Mouse (Mus musculus) intestine, postnatal 0 days (tissue): ENCODE measurements around the gene Ccdc85c. TPM values are rescaled to one million over a fixed set of nuclear protein-coding genes. Genes with fewer than 3 reads are reported as not detected.

Experiments used
- ATAC-seq: fragments of 200-750 bp; cut with Nextera tagmentation; 2 replicates; pipeline ENCODE4 v1.8.0; 2017; ENCODE audit warnings: mild to moderate bottlenecking, moderate TSS enrichment, moderate library complexity
- H3K27ac ChIP-seq: fragments of 300-500 bp; sonication (generic); 2 replicates; pipeline ENCODE4 v1.5.1; 2014; ENCODE audit warnings: mild to moderate bottlenecking, low read depth, low read length, moderate library complexity
- H3K27me3 ChIP-seq: fragments of 300-500 bp; sonication (generic); replicated peaks from 2 replicates; pipeline ENCODE4 v1.6.1; 2014; ENCODE audit warnings: low read length, mixed read lengths; ENCODE audit not compliant: control insufficient read depth, insufficient read depth
- H3K36me3 ChIP-seq: fragments of 300-500 bp; sonication (generic); 2 replicates; pipeline ENCODE4 v1.6.1; 2014; ENCODE audit warnings: mild to moderate bottlenecking, moderate library complexity; ENCODE audit not compliant: control insufficient read depth, insufficient read depth
- H3K4me1 ChIP-seq: fragments of 300-500 bp; sonication (generic); replicated peaks from 2 replicates; pipeline ENCODE4 v1.6.1; 2014; ENCODE audit warnings: antibody characterized with exemption, low read length, mixed read lengths; ENCODE audit not compliant: control insufficient read depth, insufficient read depth
- H3K4me2 ChIP-seq: fragments of 300-500 bp; sonication (generic); replicated peaks from 2 replicates; pipeline ENCODE4 v1.6.1; 2014; ENCODE audit warnings: low read depth, mild to moderate bottlenecking, moderate library complexity
- H3K4me3 ChIP-seq: fragments of 300-500 bp; sonication (generic); 2 replicates; pipeline ENCODE4 v1.5.1; 2014; ENCODE audit warnings: low read depth, low read length
- H3K9ac ChIP-seq: fragments of 300-500 bp; sonication (generic); 2 replicates; pipeline ENCODE4 v1.6.1; 2014; ENCODE audit warnings: mild to moderate bottlenecking, low read depth, low read length
- H3K9me3 ChIP-seq: fragments of 300-500 bp; sonication (generic); 2 replicates; pipeline ENCODE4 v1.6.1; 2016; ENCODE audit warnings: mixed run types; ENCODE audit not compliant: control insufficient read depth
- CTCF ChIP-seq: sonication (generic); IDR thresholded peaks from 2 replicates; pipeline ENCODE4 v1.5.1; 2016; ENCODE audit warnings: low read depth, mild to moderate bottlenecking, control low read depth, antibody characterized with exemption, moderate library complexity
- WGBS: fragments of 180-500 bp; shearing (Covaris S2); extraction: QIAGEN DNeasy Blood & Tissue Kit; methylation state at CpG from one replicate; pipeline ENCODE4 v1.1.7; 2014; 5-methylcytosine and 5-hydroxymethylcytosine counted together
- polyA plus RNA-seq: library from polyadenylated mRNA; unstranded; fragments of >200 nt; fragmentation: Nextera tagmentation; extraction: Ambion mirVana; gene quantifications from 2 replicates; pipeline ENCODE4 v1.2.1, GENCODE M21; 2015

Ccdc85c gene
- polyA plus RNA-seq, 1 experiment from 2014 or later: 10.1 TPM

DNA sequence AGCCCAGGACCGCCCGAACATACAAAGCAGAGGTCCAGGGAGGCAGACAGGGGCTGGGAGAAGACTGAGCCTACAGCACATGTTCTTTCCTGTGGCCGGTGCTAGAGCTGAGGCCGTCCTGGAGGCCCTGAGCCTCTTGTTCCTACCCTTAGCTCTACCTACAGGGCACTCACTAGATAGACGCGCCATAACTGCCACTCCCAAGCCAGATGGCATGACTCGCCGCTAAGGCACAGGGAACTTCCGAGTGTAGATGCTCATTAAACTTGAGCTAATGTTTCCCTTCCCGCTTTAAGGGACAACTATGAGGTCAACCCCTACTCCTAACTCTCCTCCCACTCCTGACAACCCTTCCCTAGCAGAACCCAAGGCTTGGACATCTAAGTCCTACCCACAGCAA is 6.3 kb downstream of the Ccdc85c start:
- H3K27ac ChIP-seq: peak overlapping the region; percentile 82
- no peak overlapping the region for H3K4me3 ChIP-seq
- TF ChIP-seq CTCF: no peak

GRCm38 (mm10) chr12:108267653-108268052 is 7.6 kb downstream of the Ccdc85c start:
- peak; percentile 2; the same call in 1 of the 2 replicates for ATAC-seq
- 52% methylated on average over 7 of the region's 7 CpGs for WGBS
- Histone ChIP-seq H3K36me3 (no peaks in the 10 kb centered on the region; the same call in 1 of the 2 replicates), H3K4me1 (peaks cover 10% of the 10 kb centered on the region; the same call in 1 of the 2 replicates), H3K4me3 (no peak overlapping the region), H3K4me2 (peak overlapping the region; percentile 21; the same call in 1 of the 2 replicates), H3K9me3 (no peaks in the 10 kb centered on the region), H3K27ac (peak overlapping the region; percentile 82), H3K27me3 (no peaks in the 10 kb centered on the region), H3K9ac (no peak overlapping the region)
- no peak for TF ChIP-seq CTCF

More for the DNA sequence above, 6.3 kb downstream of the Ccdc85c start:
- H3K4me1 ChIP-seq: peaks cover 10% of the 10 kb centered on the region; the same call in 1 of the 2 replicates
- no peak overlapping the region for H3K9ac ChIP-seq
- no peaks in the 10 kb centered on the region for H3K9me3 ChIP-seq
- H3K27me3 ChIP-seq: no peaks in the 10 kb centered on the region
- no peaks in the 10 kb centered on the region; the same call in 1 of the 2 replicates for H3K36me3 ChIP-seq
- 44% methylated on average over 10 of the region's 10 CpGs for WGBS
- peak overlapping the region; percentile 99 for H3K4me2 ChIP-seq
- no peak for ATAC-seq

DNA sequence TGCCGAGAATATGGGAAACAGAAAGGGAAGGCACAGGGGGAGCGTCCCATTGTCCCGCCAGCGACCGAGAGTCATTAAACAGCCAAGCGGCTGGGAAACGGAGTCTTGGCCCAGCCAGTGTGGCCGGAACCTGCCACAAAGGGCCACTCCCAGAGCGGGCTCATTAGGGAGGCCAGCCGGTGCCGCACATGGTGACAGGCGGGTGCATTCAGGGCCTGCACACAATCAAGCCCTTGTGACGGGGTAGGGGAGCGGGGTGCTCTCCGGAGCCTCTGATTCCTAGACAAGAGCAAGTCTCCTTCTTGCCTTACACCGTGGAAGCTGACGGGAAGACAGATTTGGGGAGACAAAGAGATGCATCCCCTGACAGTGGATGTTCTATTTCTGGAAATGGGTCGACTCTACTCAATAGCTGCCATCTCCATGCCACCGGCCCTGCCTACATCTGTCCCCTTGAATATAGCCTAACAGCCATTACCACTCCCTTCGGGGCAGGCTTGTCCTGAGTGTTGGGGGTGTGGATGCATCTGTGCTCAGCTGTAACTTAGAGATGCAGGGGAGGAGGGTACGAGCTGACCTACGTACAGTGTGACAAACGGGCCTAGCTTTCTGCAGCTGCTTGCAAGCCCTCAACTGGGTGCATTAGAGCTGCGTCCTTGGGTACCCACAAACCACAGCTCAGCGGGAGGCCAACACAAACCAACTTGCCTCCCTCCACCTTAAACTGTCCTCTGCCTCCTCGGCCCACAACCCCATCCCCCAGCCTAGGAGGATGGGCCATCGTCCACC is 9.2 kb downstream of the Ccdc85c start:
- 33% methylated on average over 27 of the region's 27 CpGs for WGBS
- peak; percentile 42; the same call in 1 of the 2 replicates for ATAC-seq
- Histone ChIP-seq H3K4me2 (peak overlapping the region; percentile 48), H3K9me3 (no peaks in the 10 kb centered on the region), H3K27me3 (no peaks in the 10 kb centered on the region), H3K36me3 (no peaks in the 10 kb centered on the region), H3K4me1 (peaks cover 10% of the 10 kb centered on the region), H3K27ac (peak overlapping the region; percentile 66), H3K9ac (0 out of 2 replicates have a peak overlapping the region, but pooled peaks have one; percentile 4), H3K4me3 (no peak overlapping the region)
- TF ChIP-seq CTCF: no peak

DNA sequence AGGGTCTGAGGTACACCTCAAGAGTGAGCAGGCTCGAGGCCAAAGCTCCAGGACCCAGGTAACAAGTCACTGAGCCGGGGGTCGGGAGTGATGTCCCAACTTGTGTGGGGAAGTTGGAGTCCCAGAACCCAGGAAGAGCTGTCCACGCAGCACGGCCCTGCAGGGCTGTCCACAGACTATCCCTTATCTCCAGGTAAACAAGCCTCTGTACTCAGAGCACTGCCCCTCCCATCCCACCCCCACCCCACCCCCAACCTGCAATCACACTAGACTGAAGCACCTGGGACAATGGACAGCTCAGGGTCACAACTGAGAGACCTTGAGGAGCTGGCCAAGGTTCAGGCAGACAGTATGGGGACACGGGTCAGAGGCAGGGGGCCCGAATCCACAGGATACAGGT is 10.3 kb downstream of the Ccdc85c start:
- peaks cover 10% of the 10 kb centered on the region for H3K4me1 ChIP-seq
- peak; percentile 19; the same call in 1 of the 2 replicates for ATAC-seq
- H3K4me3 ChIP-seq: no peak overlapping the region
- H3K4me2 ChIP-seq: peak overlapping the region; percentile 48
- no peak for TF ChIP-seq CTCF
- no peaks in the 10 kb centered on the region for H3K9me3 ChIP-seq
- no peaks in the 10 kb centered on the region for H3K36me3 ChIP-seq
- H3K27me3 ChIP-seq: no peaks in the 10 kb centered on the region
- 33% methylated on average over 7 of the region's 7 CpGs for WGBS
- H3K9ac ChIP-seq: 0 out of 2 replicates have a peak overlapping the region, but pooled peaks have one; percentile 4
- H3K27ac ChIP-seq: peak overlapping the region; percentile 66; the same call in 1 of the 2 replicates

- Histone ChIP-seq H3K4me1 (peaks cover 13% of the 10 kb centered on the region), H3K36me3 (no peaks in the 10 kb centered on the region), H3K9me3 (no peaks in the 10 kb centered on the region), H3K27ac (no peak overlapping the region; the same call in 1 of the 2 replicates), H3K4me2 (no peak overlapping the region), H3K27me3 (no peaks in the 10 kb centered on the region), H3K9ac (no peak overlapping the region), H3K4me3 (no peak overlapping the region)
- no peak for TF ChIP-seq CTCF
- ATAC-seq: no peak
- WGBS: 92% methylated on average over 12 of the region's 12 CpGs
Measured at GRCm38 (mm10) chr12:108260950-108261349, 14.3 kb downstream of the Ccdc85c start.

DNA sequence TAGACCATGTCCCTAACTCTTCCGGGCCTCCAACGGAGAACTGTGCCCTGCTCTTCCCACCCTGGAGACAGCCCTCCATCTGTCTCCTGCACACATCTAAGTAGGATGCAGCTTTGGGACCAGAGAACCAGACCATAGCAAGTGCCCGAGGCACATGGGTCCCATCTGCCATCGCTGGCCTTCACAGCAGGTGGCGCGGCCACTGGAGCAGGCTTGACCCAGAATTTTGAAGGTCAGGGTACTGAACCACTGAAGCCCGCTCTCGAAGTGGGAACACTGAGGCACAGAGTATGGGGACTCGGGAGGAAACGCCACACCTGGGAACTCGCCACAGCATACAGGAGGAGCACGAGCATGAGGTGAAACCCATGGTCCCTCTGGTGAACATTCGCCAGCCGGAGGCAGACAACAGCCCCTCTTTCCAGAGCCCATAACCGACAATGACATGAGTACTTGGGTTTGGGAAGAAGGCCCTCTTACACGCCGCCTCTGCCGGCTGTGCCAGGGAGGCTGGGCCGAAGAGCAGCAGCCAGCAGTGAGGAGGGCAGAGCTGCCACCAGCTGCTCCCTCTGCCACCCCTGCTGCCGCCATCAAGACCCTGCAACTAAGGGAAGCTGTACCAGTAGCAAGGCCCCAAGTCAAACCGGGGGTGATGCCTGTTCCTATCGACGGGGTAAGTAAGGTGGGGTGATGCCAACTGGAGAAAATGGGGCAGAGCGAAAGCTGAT is 15.7 kb downstream of the Ccdc85c start:
- Histone ChIP-seq H3K4me3 (no peak overlapping the region), H3K27me3 (no peaks in the 10 kb centered on the region), H3K9ac (no peak overlapping the region), H3K4me1 (peaks cover 12% of the 10 kb centered on the region), H3K4me2 (no peak overlapping the region), H3K36me3 (no peaks in the 10 kb centered on the region), H3K27ac (no peak overlapping the region), H3K9me3 (no peaks in the 10 kb centered on the region)
- TF ChIP-seq CTCF: no peak
- 88% methylated on average over 24 of the region's 24 CpGs for WGBS
- no peak for ATAC-seq
